ENCODE assay signal across 39 mouse cellular contexts in the genomic region with DNA sequence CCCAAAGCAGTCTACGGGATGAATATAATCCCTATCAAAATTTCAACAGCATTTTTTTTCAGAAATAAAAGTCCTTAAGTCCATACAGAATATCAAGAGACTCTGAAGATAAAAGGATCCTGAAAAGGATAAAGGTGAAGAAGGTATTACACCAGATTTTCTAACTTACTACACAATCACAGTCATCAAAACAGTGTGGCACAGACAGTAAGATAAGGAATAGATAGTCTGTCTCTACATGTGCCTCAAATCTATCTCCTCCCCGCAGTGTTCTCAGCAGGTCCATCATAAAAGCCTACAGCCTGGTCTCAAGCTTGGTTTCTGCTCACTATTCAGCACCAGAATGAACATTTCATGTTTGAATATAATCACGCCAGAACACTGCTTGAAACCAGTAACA. TPM values are rescaled to one million over a fixed set of nuclear protein-coding genes. Genes with fewer than 3 reads are reported as not detected.
"Had no signal": no experiment of that assay in that cellular context is flagged by ENCODE, and none has a peak within 500 bp of the region (broad histone marks: within the 10 kb centered on the region; RNA-seq: fewer than 3 reads in every experiment).

No protein-coding gene starts in this region.

- H3K27me3 ChIP-seq: limb, embryonic 12.5 days; limb, embryonic 13.5 days; limb, embryonic 15.5 days; liver, embryonic 12.5 days; liver, embryonic 13.5 days; liver, embryonic 15.5 days; lung, embryonic 15.5 days; megakaryocyte, embryonic 14.5 days; midbrain, embryonic 12.5 days; midbrain, embryonic 13.5 days; midbrain, embryonic 15.5 days; neural tube, embryonic 12.5 days had no signal

- H3K36me3 ChIP-seq: limb, embryonic 12.5 days; liver, embryonic 15.5 days; lung, embryonic 15.5 days; midbrain, embryonic 12.5 days; midbrain, embryonic 15.5 days; neural tube, embryonic 12.5 days had no signal

- H3K27ac ChIP-seq: limb, embryonic 10.5 days; limb, embryonic 12.5 days; limb, embryonic 13.5 days; limb, embryonic 15.5 days; liver, embryonic 12.5 days; liver, embryonic 13.5 days; liver, embryonic 14.5 days; liver, embryonic 15.5 days; lung, embryonic 15.5 days; macrophage; midbrain, embryonic 10.5 days; midbrain, embryonic 12.5 days; midbrain, embryonic 13.5 days; midbrain, embryonic 15.5 days; neural tube, embryonic 12.5 days had no signal

- H3K4me3 ChIP-seq: limb, embryonic 10.5 days; limb, embryonic 12.5 days; limb, embryonic 13.5 days; limb, embryonic 15.5 days; liver, embryonic 12.5 days; liver, embryonic 13.5 days; liver, embryonic 15.5 days; lung, embryonic 15.5 days; megakaryocyte, embryonic 14.5 days; midbrain, embryonic 10.5 days; midbrain, embryonic 12.5 days; midbrain, embryonic 13.5 days; midbrain, embryonic 15.5 days; myocyte; neural tube, embryonic 12.5 days had no signal

- H3K9me3 ChIP-seq: limb, embryonic 10.5 days; limb, embryonic 12.5 days; limb, embryonic 13.5 days; limb, embryonic 15.5 days; liver, embryonic 12.5 days; liver, embryonic 13.5 days; liver, embryonic 15.5 days; lung, embryonic 15.5 days; megakaryocyte, embryonic 14.5 days; midbrain, embryonic 10.5 days; midbrain, embryonic 12.5 days; midbrain, embryonic 13.5 days; midbrain, embryonic 15.5 days; neural tube, embryonic 12.5 days had no signal

- H3K4me2 ChIP-seq: limb, embryonic 12.5 days; limb, embryonic 13.5 days; limb, embryonic 15.5 days; liver, embryonic 11.5 days; liver, embryonic 12.5 days; liver, embryonic 13.5 days; liver, embryonic 15.5 days; lung, embryonic 14.5 days; lung, embryonic 15.5 days; midbrain, embryonic 11.5 days; midbrain, embryonic 12.5 days; midbrain, embryonic 13.5 days; midbrain, embryonic 15.5 days; neural tube, embryonic 12.5 days had no signal

- DNase-seq: left cerebral cortex, postnatal 4 days; liver; liver, embryonic 13.5 days; liver, postnatal 0 days; lung, adult 18-20 months; lung, adult 2 months; lung, embryonic 14.5 days; lung, postnatal 10 days; lung, postnatal 14 days; lung, postnatal 36 days; lung, postnatal 4 days; midbrain, embryonic 14.5 days had no signal

- H3K9ac ChIP-seq: limb, embryonic 12.5 days; limb, embryonic 13.5 days; limb, embryonic 15.5 days; liver, embryonic 12.5 days; liver, embryonic 13.5 days; liver, embryonic 14.5 days; liver, embryonic 15.5 days; liver, postnatal 0 days; lung, embryonic 14.5 days; lung, embryonic 15.5 days; midbrain, embryonic 12.5 days; midbrain, embryonic 13.5 days; midbrain, embryonic 15.5 days; neural tube, embryonic 12.5 days had no signal

RNA-seq across cellular contexts. Expression of gene Scnn1g, which starts 33.8 kb away (rescaled TPM):
- total RNA-seq: left cerebral cortex, postnatal 25 days; left cerebral cortex, postnatal 4 days; liver, adult 2 months; megakaryocyte progenitor cell, adult 5-6 weeks; megakaryocyte, adult 5-6 weeks; megakaryocyte-erythroid progenitor cell, adult 5-6 weeks; midbrain, postnatal 0 days had no signal
- polyA plus RNA-seq: limb, embryonic 10.5 days; limb, embryonic 11.5 days; liver, adult 2 months; liver, embryonic 11.5 days; liver, embryonic 12.5 days; liver, embryonic 13.5 days; liver, embryonic 14.5 days; liver, embryonic 15.5 days; liver, embryonic 16.5 days; liver, postnatal 0 days; macrophage; midbrain, embryonic 11.5 days; midbrain, embryonic 12.5 days; midbrain, embryonic 13.5 days; midbrain, embryonic 14.5 days; midbrain, embryonic 15.5 days; midbrain, embryonic 16.5 days; myocyte had no signal
